Mouse (Mus musculus) hindbrain, embryonic 15.5 days (tissue): Measurements from ENCODE around the gene Drap1. TPM values are rescaled to one million over a fixed set of nuclear protein-coding genes. Genes with fewer than 3 reads are reported as not detected.

ENCODE experiments used
- ATAC-seq: fragments of 200-750 bp; cut with Nextera tagmentation; 2 replicates; pipeline ENCODE4 v1.8.0; 2017; ENCODE audit warnings: low read depth, moderate number of reproducible peaks, moderate TSS enrichment; ENCODE audit not compliant: low FRiP score
- H3K27ac ChIP-seq: fragments of 300-500 bp; sonication (generic); replicated peaks from 2 replicates; pipeline ENCODE4 v1.5.1; 2015; ENCODE audit warnings: mild to moderate bottlenecking, inconsistent platforms
- H3K27me3 ChIP-seq: fragments of 300-500 bp; sonication (generic); 2 replicates; pipeline ENCODE4 v1.6.1; 2015; ENCODE audit warnings: control low read depth, inconsistent platforms
- H3K36me3 ChIP-seq: fragments of 300-500 bp; sonication (generic); 2 replicates; pipeline ENCODE4 v1.6.1; 2015; ENCODE audit warnings: control low read depth, inconsistent platforms
- H3K4me1 ChIP-seq: fragments of 300-500 bp; sonication (generic); replicated peaks from 2 replicates; pipeline ENCODE4 v1.6.1; 2015; ENCODE audit warnings: control low read depth, inconsistent platforms
- H3K4me2 ChIP-seq: fragments of 300-500 bp; sonication (generic); 2 replicates; pipeline ENCODE4 v1.6.1; 2015; ENCODE audit warnings: moderate library complexity, mild to moderate bottlenecking, inconsistent platforms
- H3K4me3 ChIP-seq: fragments of 300-500 bp; sonication (generic); 2 replicates; pipeline ENCODE4 v1.5.1; 2015; ENCODE audit warnings: mild to moderate bottlenecking, inconsistent platforms
- H3K9ac ChIP-seq: fragments of 300-500 bp; sonication (generic); 2 replicates; pipeline ENCODE4 v1.6.1; 2015; ENCODE audit warnings: inconsistent platforms
- H3K9me3 ChIP-seq: fragments of 300-500 bp; sonication (generic); 2 replicates; pipeline ENCODE4 v1.6.1; 2016; ENCODE audit warnings: control low read depth, inconsistent platforms
- WGBS: fragments of 180-500 bp; shearing (Covaris S2); methylation state at CpG from one replicate; pipeline ENCODE4 v1.1.7; 2015; 5-methylcytosine and 5-hydroxymethylcytosine counted together
- polyA plus RNA-seq: library from polyadenylated mRNA; unstranded; fragments of >200 nt; fragmentation: Nextera tagmentation; extraction: Ambion mirVana; gene quantifications from 2 replicates; pipeline ENCODE4 v1.2.1, GENCODE M21; 2015

Gene Drap1
- 301 and 311 TPM in 2 replicates for polyA plus RNA-seq

DNA sequence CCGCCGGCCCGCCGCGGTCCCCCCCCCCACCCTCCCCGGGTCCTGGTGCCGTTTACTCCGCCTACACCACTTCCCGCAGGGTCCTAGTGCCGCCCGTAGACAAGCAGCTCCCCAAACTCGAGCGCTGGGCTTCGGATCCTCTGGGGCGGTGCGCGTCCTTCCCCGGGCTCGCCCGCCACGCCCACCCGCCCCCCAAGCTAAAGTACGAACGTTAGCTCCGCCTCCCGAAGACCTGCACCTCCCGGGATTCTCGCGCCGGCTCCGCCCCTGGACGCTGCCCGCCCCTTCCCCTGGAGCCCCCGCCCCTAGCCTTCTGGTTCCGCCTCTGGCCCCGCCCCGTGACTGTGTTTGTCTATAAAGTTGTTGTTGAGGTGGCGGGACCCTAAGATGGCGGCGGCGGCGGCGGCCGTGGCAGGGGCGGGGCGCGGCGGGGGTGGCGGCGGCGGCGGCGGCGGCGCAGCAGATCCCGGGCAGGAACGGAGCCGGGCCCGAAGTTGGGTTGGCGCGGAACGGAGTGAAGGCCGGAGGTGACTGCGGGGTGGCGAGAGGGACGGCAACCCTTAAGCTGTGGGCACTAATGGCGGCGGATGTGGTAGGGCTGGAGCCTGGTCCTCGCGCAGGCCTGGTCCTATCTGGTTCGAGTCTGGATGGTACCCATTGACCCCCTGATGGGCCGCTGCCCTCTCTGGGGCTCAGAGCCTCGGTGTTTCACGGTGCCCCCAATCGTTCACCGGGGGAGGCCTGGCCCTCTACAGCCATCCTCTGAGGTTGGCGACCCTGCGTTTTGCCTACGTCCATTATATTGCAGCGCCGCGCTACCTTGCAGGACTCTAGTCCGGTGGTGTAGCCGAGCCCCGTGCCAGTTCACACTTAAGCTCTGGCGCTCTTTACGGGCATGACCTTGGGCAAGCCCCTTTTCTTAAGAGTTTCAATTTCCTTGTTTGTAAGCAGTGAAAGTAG is at the start of gene Drap1, which contains the start of gene AI837181:
Gene Drap1, minus strand, starts transcription at position 198 of the 960 bp plus-strand sequence.
Gene AI837181, plus strand, starts transcription at position 363 of the 960 bp plus-strand sequence.
- peaks cover 48% of the 10 kb centered on the region for H3K4me1 ChIP-seq
- WGBS: under 1% methylated on average over 66 of the region's 87 CpGs

DNA sequence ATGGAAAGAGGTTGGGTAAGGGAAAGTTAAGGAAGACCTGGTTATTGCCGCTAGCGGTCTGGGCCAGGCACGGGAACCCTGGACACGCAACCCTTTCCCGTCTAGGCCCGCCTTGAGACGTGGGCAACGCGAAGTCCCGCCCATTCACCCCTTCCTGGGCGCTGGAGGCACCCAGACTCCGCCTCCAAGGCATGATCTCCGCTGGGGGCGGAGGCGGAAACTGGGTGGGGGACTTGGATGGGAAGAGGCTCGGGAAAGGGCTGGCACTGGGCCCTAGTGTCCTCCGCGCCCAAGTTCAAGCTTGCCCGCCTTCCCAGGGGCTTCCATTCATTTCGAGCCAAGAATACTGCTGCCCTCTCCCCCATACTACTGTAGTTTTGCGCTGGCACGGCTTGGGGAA is 48.9 kb upstream of the Drap1 start, which contains the start of gene Efemp2:
Gene Efemp2, plus strand, starts transcription at position 235 of the 400 bp plus-strand sequence.
- peak; percentile 69 for ATAC-seq
- Histone ChIP-seq H3K4me3 (peak within 1 kb of the TSS; percentile 58), H3K27ac (peak within 1 kb of the TSS; percentile 54), H3K9ac (peak within 1 kb of the TSS; percentile 67), H3K4me1 (peaks cover 29% of the 10 kb centered on the region), H3K4me2 (peak within 1 kb of the TSS; percentile 99), H3K27me3 (no peaks in the 10 kb centered on the region), H3K36me3 (no peaks in the 10 kb centered on the region), H3K9me3 (no peaks in the 10 kb centered on the region)
- 1% methylated on average over 22 of the region's 22 CpGs for WGBS

More for the DNA sequence above, at the start of gene Drap1, which contains the start of gene AI837181:
- H3K27ac ChIP-seq: peak within 1 kb of the TSS; percentile 94
- H3K4me3 ChIP-seq: peak within 1 kb of the TSS; percentile 96
- peaks cover 22% of the 10 kb centered on the region for H3K36me3 ChIP-seq
- peak within 1 kb of the TSS; percentile 92 for H3K4me2 ChIP-seq
- H3K27me3 ChIP-seq: no peaks in the 10 kb centered on the region
- peak; percentile 95 for ATAC-seq
- H3K9ac ChIP-seq: peak within 1 kb of the TSS; percentile 92
- H3K9me3 ChIP-seq: no peaks in the 10 kb centered on the region

DNA sequence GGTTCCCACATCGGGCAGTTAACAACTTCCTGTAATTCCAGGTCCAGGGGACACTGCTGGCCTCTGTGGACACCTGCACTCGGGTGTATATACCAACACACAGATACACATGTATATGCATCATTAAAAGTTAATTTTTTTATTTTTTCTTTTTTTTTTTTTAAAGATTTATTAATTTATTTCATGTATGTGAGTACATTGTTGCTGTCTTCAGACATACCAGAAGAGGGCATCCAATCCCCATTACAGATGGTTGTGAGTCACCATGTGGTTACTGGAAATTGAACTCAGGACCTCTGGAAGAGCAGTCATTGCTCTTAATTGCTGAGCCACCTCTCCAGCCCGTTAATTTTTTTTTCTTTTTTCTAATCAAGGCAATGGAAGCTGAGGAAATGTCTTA is 48.1 kb upstream of the Drap1 start:
- Histone ChIP-seq H3K9me3 (no peaks in the 10 kb centered on the region), H3K9ac (no peak overlapping the region), H3K27me3 (no peaks in the 10 kb centered on the region), H3K36me3 (no peaks in the 10 kb centered on the region), H3K4me3 (no peak overlapping the region), H3K27ac (no peak overlapping the region), H3K4me1 (peaks cover 29% of the 10 kb centered on the region), H3K4me2 (no peak overlapping the region)
- no peak for ATAC-seq
- WGBS: 80% methylated on average over 3 of the region's 3 CpGs

DNA sequence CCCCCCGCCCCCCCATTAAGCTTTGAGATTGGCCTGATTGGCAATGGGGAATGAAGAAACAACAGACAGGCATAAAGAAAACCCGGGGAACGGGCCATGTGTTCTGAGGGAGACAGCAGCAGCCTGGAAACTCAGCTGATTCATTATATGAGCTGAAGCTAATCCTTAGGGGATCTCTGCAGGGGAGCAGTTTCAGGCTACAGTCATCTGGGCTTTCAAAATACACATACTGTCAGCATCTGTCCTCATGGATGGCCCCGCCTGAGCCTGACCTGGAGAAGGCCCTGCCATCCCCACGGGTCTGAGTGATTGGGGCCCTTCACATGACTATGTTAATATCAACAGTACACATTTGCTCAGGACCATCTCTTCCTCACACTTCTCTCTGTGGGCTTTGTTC is 47.1 kb upstream of the Drap1 start:
- no peak for ATAC-seq
- Histone ChIP-seq H3K36me3 (peaks cover 4% of the 10 kb centered on the region; the same call in 1 of the 2 replicates), H3K9ac (no peak overlapping the region), H3K27me3 (no peaks in the 10 kb centered on the region), H3K4me1 (peaks cover 29% of the 10 kb centered on the region), H3K4me2 (no peak overlapping the region), H3K9me3 (no peaks in the 10 kb centered on the region), H3K4me3 (no peak overlapping the region), H3K27ac (no peak overlapping the region)
- 39% methylated on average over 5 of the region's 5 CpGs for WGBS

DNA sequence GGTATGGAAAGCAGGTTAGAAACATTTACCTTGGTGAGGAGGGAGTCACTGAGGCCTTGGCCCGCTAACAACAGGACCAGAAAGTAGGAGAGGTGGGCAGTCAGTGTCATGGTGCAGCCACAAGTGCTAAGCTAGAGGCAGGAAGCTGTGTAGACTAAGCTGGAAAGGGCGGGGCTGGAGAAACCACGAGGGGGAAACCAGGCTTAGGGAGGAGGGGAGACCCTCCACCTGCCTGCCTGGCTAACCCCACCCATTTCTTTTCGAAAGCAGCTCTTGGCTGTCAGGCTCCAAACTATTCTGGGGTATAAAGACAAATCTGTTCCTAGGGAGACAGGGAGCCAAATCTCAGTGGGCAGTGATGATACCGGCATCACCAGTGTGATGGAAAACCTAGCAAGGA is 43.6 kb upstream of the Drap1 start, which contains the start of gene Ctsw:
Gene Ctsw, minus strand, starts transcription at position 134 of the 400 bp plus-strand sequence.
- Histone ChIP-seq H3K36me3 (peaks cover 23% of the 10 kb centered on the region), H3K27ac (no peak within 1 kb of the TSS), H3K9me3 (no peaks in the 10 kb centered on the region), H3K4me1 (peaks cover 16% of the 10 kb centered on the region), H3K4me2 (no peak within 1 kb of the TSS), H3K9ac (no peak within 1 kb of the TSS), H3K4me3 (no peak within 1 kb of the TSS), H3K27me3 (no peaks in the 10 kb centered on the region)
- no peak for ATAC-seq
- WGBS: 61% methylated on average over 5 of the region's 5 CpGs

DNA sequence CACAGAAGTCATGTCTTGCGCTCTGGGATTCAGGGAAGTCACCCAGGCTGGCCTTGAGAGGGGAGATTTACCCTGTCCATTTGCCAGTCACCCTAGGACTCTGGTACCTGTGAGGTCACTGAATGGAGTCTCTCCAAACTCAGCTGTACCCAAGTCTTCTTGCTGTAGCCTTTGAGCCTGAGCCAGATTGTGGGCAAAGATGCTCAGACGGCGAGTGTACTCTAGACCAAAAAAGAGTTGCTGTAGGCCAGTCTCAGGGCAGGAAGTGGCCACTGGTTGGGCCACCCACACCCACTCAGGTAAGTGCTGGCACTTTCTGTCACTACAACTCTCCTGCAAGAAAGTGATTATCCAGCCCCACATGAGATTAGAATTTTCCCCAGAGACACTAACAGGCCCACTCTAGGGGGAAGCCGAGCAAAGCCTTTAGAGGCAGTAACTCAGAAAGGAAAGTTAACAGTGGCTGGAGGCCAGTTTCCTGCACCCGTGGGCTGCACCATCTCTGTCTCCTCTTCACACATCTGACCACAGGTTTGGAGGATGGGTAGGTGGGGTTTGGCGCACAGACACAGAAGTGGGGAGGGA is 42.2 kb upstream of the Drap1 start:
- H3K36me3 ChIP-seq: peaks cover 35% of the 10 kb centered on the region

DNA sequence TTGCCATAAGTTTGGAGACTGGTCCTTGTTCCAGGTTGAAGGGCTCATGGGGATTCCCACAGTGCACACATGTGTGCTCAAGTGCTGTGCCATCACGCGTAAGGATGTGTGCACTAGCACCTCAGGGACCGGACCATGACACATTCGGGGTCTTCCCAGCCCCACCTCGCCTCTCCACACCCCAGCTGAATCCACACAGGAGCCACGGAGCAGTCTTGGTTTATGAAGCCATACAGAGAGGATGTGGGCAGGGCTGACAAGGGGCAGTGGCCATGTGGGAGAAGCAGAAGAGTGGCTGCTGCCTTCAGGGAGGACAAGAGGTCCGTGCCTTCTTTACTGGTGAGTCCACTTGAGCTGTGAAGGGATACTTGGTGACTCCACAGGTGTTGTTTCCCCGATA is 40.3 kb upstream of the Drap1 start:
- Histone ChIP-seq H3K4me3 (no peak overlapping the region), H3K4me1 (peaks cover 29% of the 10 kb centered on the region), H3K27me3 (no peaks in the 10 kb centered on the region), H3K36me3 (peaks cover 35% of the 10 kb centered on the region), H3K9ac (no peak overlapping the region), H3K4me2 (no peak overlapping the region), H3K9me3 (no peaks in the 10 kb centered on the region), H3K27ac (no peak overlapping the region)
- ATAC-seq: no peak
- WGBS: 94% methylated on average over 8 of the region's 8 CpGs

More for the DNA sequence above, 42.2 kb upstream of the Drap1 start:
- Histone ChIP-seq H3K9ac (no peak overlapping the region), H3K4me1 (peaks cover 17% of the 10 kb centered on the region), H3K27me3 (no peaks in the 10 kb centered on the region), H3K27ac (no peak overlapping the region), H3K4me2 (no peak overlapping the region), H3K4me3 (no peak overlapping the region), H3K9me3 (no peaks in the 10 kb centered on the region)
- 97% methylated on average over 6 of the region's 6 CpGs for WGBS
- ATAC-seq: no peak

DNA sequence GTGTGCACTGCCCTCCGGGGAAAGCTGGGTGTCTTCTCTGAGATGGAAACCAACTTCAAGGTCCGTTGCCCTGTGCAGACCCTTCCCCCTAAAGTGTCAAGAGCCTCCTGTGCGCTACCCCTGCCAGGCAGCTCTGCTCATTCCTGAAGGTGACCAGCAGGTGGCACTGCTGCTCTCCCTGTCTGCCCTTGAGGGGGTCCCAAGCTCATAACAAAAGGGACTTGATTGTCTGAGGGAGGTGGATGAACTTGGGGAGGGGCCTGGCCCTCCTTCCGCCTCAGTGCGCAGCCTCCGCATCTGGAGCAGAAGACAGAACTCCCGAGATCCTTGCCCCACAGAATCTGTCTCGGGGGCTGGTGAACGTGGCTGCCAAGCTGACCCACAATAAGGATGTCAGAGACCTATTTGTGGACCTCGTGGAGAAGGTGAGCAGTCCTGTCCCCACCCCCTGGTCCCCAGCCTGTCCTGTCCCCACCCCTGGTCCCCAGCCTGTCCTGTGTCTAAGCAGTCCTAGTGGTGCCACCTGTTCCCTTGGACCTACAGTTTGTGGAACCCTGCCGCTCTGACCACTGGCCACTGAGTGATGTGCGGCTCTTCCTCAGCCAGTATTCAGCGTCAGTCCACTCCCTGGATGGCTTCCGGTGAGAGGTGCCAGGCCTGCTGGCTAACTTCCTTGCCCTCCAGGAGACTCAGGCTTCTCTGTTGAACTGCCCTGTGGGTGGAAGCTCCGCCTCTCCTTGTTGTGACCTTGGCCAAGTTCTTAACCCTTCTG is 39.2 kb upstream of the Drap1 start:
- WGBS: 29% methylated on average over 15 of the region's 15 CpGs
- no peaks in the 10 kb centered on the region for H3K9me3 ChIP-seq

DNA sequence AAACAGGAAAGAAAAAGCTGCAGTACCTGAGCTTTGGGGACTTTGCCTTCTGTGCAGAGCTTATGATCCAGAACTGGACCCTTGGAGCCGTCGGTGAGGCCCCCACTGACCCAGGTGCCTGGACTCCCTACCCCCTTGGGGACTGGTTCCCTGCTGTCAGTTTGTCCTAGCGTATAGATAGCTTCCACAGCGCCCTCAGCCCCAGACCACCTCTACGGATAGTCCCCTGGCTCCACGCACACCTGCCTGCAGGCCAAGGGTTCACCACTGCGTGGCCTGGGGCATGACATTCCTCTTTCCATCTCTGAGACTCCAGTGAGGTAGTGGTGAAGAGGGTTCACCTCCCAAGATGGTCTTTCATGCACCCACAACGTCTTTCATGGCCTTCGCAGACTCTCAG is 38.4 kb upstream of the Drap1 start:
- 89% methylated on average over 9 of the region's 9 CpGs for WGBS
- H3K4me2 ChIP-seq: no peak overlapping the region
- no peak overlapping the region for H3K4me3 ChIP-seq
- no peak overlapping the region for H3K27ac ChIP-seq
- H3K9ac ChIP-seq: no peak overlapping the region
- H3K27me3 ChIP-seq: no peaks in the 10 kb centered on the region; the same call in 1 of the 2 replicates
- no peak for ATAC-seq
- peaks cover 35% of the 10 kb centered on the region for H3K36me3 ChIP-seq
- H3K9me3 ChIP-seq: no peaks in the 10 kb centered on the region
- peaks cover 34% of the 10 kb centered on the region for H3K4me1 ChIP-seq

More for the DNA sequence above, 39.2 kb upstream of the Drap1 start:
- H3K4me1 ChIP-seq: peaks cover 33% of the 10 kb centered on the region
- peak overlapping the region; percentile 68 for H3K27ac ChIP-seq
- H3K9ac ChIP-seq: peak overlapping the region; percentile 44
- peaks cover 35% of the 10 kb centered on the region for H3K36me3 ChIP-seq
- H3K27me3 ChIP-seq: no peaks in the 10 kb centered on the region; the same call in 1 of the 2 replicates
- H3K4me2 ChIP-seq: peak overlapping the region; percentile 50
- 0 out of 2 replicates have a peak, but pooled peaks have one; percentile 43 for ATAC-seq
- H3K4me3 ChIP-seq: peak overlapping the region; percentile 27

DNA sequence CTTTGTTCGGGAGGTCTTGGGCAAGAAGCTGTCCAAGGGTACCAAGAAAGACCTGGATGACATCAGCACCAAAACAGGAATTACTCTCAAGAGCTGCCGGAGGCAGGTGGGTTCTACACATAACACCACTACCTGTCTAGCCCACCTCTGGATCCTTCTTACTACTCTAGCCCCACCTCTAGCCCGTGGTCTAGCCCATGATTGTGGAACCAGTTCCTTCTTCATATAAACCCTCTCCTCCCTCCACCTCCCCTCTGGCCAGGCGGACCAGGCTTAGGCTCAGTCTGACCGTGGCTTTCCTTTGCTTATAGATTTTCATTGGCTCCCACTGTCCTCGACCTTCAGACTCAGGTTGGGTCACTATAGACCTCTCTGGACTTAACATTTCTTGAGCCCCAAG is 36.6 kb upstream of the Drap1 start:
- Histone ChIP-seq H3K9me3 (no peaks in the 10 kb centered on the region), H3K4me2 (peak overlapping the region; percentile 95), H3K9ac (peak overlapping the region; percentile 79), H3K4me3 (peak overlapping the region; percentile 82), H3K27ac (no peak overlapping the region), H3K36me3 (peaks cover 28% of the 10 kb centered on the region), H3K4me1 (peaks cover 45% of the 10 kb centered on the region), H3K27me3 (no peaks in the 10 kb centered on the region; the same call in 1 of the 2 replicates)
- 94% methylated on average over 6 of the region's 6 CpGs for WGBS
- no peak for ATAC-seq

DNA sequence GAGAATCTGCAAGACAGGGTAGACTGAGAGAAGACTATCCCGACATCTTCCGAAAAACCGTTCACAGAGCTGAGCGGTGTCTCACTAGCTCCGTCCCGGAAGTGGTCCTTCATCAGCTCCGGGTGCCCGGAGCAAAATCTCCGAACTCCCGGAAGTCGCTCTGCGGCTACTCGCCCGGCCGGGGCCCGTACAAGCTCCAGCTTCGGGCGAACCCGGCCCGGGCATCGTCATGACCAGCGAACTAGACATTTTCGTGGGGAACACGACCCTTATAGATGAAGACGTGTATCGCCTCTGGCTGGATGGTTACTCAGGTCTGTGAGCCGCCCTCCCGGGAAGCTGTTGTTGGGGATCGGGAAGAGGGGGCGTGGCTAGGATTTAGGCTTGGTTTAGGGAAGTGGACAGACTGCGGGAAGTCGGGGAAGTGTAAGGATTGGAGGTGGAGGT is 35.7 kb upstream of the Drap1 start, which contains the start of gene Fibp:
Gene Fibp, plus strand, starts transcription at position 151 of the 447 bp plus-strand sequence.
- under 1% methylated on average over 32 of the region's 32 CpGs for WGBS

More for the DNA sequence above, 35.7 kb upstream of the Drap1 start, which contains the start of gene Fibp:
- Histone ChIP-seq H3K4me1 (peaks cover 54% of the 10 kb centered on the region), H3K9ac (peak within 1 kb of the TSS; percentile 79), H3K9me3 (no peaks in the 10 kb centered on the region), H3K36me3 (peaks cover 20% of the 10 kb centered on the region), H3K27ac (peak within 1 kb of the TSS; percentile 82), H3K27me3 (no peaks in the 10 kb centered on the region; the same call in 1 of the 2 replicates), H3K4me2 (peak within 1 kb of the TSS; percentile 95), H3K4me3 (peak within 1 kb of the TSS; percentile 82)
- ATAC-seq: peak; percentile 65
